Mouse (Mus musculus): Measurements from ENCODE around the gene Vps53. TPM values are rescaled to one million over a fixed set of nuclear protein-coding genes. Genes with fewer than 3 reads are reported as not detected.
A peak's percentile ranks its signal among the peaks of the same experiment; 100 is the strongest.

The Vps53 gene
- polyA plus RNA-seq, 1 experiment from 2014 or later, result 67.6 TPM

DNA sequence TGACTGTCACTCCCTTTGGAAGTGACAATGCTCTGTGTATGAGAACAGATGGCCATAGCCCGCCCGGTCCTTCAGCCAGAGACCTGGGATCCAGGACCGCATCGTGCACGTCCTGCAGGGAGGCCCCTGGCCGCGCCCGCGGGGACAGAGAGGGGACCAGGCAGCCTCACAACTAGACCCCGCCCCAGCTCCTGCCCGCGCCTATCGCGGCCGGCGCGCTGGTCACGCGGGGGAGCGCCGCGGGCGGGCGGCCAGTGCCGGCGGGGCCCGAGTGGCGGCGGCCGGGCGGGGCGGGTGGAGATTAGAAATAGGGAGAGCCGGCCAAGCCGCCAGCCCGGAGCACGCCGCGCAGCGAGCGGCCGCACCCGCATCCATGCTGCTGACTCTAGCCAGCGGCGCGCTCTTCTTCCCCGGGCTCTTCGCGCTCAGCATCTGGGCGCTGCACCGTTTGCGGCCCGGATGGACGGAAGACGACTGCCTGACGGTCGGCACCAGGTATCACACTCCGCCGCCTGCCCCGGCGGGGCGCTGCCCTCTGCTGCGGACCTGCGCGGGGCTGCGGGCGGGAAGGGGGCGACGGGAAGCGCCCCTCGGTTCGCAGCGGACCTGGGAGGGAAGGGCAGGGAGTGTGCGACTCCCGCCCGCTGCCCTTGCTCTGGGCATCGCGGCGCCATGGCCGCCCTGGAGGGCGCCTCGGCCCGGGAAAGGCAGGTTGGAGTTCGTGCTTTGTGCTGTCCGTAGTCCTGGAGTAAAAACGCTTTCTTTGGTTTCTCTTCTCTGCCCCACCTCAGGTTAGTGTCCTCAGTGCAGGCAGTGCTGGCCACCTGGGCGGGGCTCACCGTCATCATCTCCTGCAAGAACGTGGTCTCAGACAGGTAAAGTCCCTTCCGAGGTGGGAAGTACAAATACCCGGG is 22.6 kb upstream of the Vps53 start:
- peak overlapping the region; percentile 74 for H3K4me2 ChIP-seq (replicated peaks)
- under 1% methylated on average over 83 of the region's 90 CpGs for WGBS
- H3K4me3 ChIP-seq, result peak overlapping the region; percentile 71
- H3K9ac ChIP-seq (replicated peaks), result peak overlapping the region; percentile 84
- H3K4me1 ChIP-seq, result peaks cover 21% of the 10 kb centered on the region
- peaks cover 19% of the 10 kb centered on the region for H3K36me3 ChIP-seq
- no peaks in the 10 kb centered on the region for H3K9me3 ChIP-seq
- H3K27ac ChIP-seq (replicated peaks), result peak overlapping the region; percentile 68
- peak; percentile 99 for ATAC-seq (replicated peaks)
- no peaks in the 10 kb centered on the region for H3K27me3 ChIP-seq

GRCm38 (mm10) chr11:76196977-76197469 is 17.6 kb upstream of the Vps53 start:
- Histone ChIP-seq H3K4me3 (no peak overlapping the region), H3K4me1 (peaks cover 6% of the 10 kb centered on the region), H3K36me3 (no peaks in the 10 kb centered on the region), H3K27ac (replicated peaks) (no peak overlapping the region), H3K9me3 (no peaks in the 10 kb centered on the region), H3K9ac (replicated peaks) (no peak overlapping the region), H3K4me2 (replicated peaks) (no peak overlapping the region), H3K27me3 (no peaks in the 10 kb centered on the region)
- WGBS, result 50% methylated on average over 8 of the region's 8 CpGs
- ATAC-seq (replicated peaks), result no peak

GRCm38 (mm10) chr11:76196275-76196976 is 17.0 kb upstream of the Vps53 start:
- H3K4me2 ChIP-seq (replicated peaks), result no peak overlapping the region
- H3K4me1 ChIP-seq, result peaks cover 4% of the 10 kb centered on the region
- no peak overlapping the region for H3K27ac ChIP-seq (replicated peaks)
- H3K4me3 ChIP-seq, result no peak overlapping the region
- no peak overlapping the region for H3K9ac ChIP-seq (replicated peaks)
- no peaks in the 10 kb centered on the region for H3K9me3 ChIP-seq
- ATAC-seq (replicated peaks), result no peak
- H3K27me3 ChIP-seq, result no peaks in the 10 kb centered on the region
- WGBS, result 52% methylated on average over 8 of the region's 8 CpGs
- no peaks in the 10 kb centered on the region for H3K36me3 ChIP-seq

- no peak for ATAC-seq (replicated peaks)
- whole genome bisulfite sequencing, result 80% methylated on average over 6 of the region's 6 CpGs
- Histone ChIP-seq H3K9ac (replicated peaks) (no peak overlapping the region), H3K36me3 (no peaks in the 10 kb centered on the region), H3K4me1 (no peaks in the 10 kb centered on the region), H3K4me3 (no peak overlapping the region), H3K9me3 (no peaks in the 10 kb centered on the region), H3K4me2 (replicated peaks) (no peak overlapping the region), H3K27ac (replicated peaks) (no peak overlapping the region), H3K27me3 (no peaks in the 10 kb centered on the region)
Measured at GRCm38 (mm10) chr11:76186908-76187307, 7.5 kb upstream of the Vps53 start.

GRCm38 (mm10) chr11:76183745-76184144 is 4.3 kb upstream of the Vps53 start:
- Histone ChIP-seq H3K9ac (replicated peaks) (no peak overlapping the region), H3K27ac (replicated peaks) (no peak overlapping the region), H3K27me3 (no peaks in the 10 kb centered on the region), H3K4me2 (replicated peaks) (no peak overlapping the region), H3K9me3 (no peaks in the 10 kb centered on the region), H3K4me1 (peaks cover 6% of the 10 kb centered on the region), H3K4me3 (no peak overlapping the region), H3K36me3 (no peaks in the 10 kb centered on the region)
- WGBS, result 81% methylated on average over 4 of the region's 4 CpGs
- no peak for ATAC-seq (replicated peaks)

GRCm38 (mm10) chr11:76180146-76180540 is 696 bp upstream of the Vps53 start:
- Histone ChIP-seq H3K4me1 (peaks cover 15% of the 10 kb centered on the region), H3K36me3 (peaks cover 5% of the 10 kb centered on the region; the same call in 1 of the 2 replicates), H3K27me3 (no peaks in the 10 kb centered on the region), H3K27ac (replicated peaks) (peak overlapping the region; percentile 79; the same call in 1 of the 2 replicates), H3K9me3 (no peaks in the 10 kb centered on the region), H3K9ac (replicated peaks) (peak overlapping the region; percentile 89), H3K4me3 (peak overlapping the region; percentile 90), H3K4me2 (replicated peaks) (peak overlapping the region; percentile 79)
- WGBS, result 17% methylated on average over 7 of the region's 7 CpGs
- no peak for ATAC-seq (replicated peaks)

GRCm38 (mm10) chr11:76178726-76179494 is 537 bp downstream of the Vps53 start:
- peak overlapping the region; percentile 90 for H3K4me3 ChIP-seq
- H3K4me2 ChIP-seq (replicated peaks), result peak overlapping the region; percentile 79
- WGBS, result under 1% methylated on average over 28 of the region's 28 CpGs
- peak; percentile 77 for ATAC-seq (replicated peaks)
- peaks cover 13% of the 10 kb centered on the region; the same call in 1 of the 2 replicates for H3K36me3 ChIP-seq
- H3K4me1 ChIP-seq, result peaks cover 15% of the 10 kb centered on the region
- no peaks in the 10 kb centered on the region for H3K27me3 ChIP-seq
- H3K27ac ChIP-seq (replicated peaks), result peak overlapping the region; percentile 79
- peak overlapping the region; percentile 89 for H3K9ac ChIP-seq (replicated peaks)
- no peaks in the 10 kb centered on the region for H3K9me3 ChIP-seq

DNA sequence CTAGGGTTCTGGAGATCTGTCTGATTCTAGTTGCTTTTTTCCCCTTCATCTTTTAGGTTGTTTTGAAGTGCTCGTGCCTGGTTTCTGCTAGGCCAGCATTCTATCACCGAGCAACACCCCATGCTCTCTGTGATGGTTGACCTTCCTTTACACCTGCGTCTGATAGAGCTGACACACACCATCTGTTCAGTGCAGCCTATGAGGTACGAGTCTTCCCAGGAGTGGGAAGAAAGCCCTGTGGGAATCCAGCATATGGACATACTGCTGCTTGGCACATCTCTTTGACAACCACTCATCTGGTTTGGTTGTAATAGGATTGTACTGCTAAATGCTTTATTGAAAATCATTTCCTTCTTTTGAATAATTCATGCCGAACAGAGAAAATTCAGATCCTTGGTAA is 9.2 kb downstream of the Vps53 start:
- Histone ChIP-seq H3K27ac (replicated peaks) (peak overlapping the region; percentile 65), H3K36me3 (peaks cover 23% of the 10 kb centered on the region), H3K4me2 (replicated peaks) (no peak overlapping the region), H3K9me3 (no peaks in the 10 kb centered on the region), H3K27me3 (no peaks in the 10 kb centered on the region), H3K9ac (replicated peaks) (no peak overlapping the region), H3K4me1 (peaks cover 16% of the 10 kb centered on the region), H3K4me3 (no peak overlapping the region)
- 59% methylated on average over 5 of the region's 5 CpGs for WGBS
- ATAC-seq (replicated peaks), result peak; percentile 58; the same call in 1 of the 2 replicates

GRCm38 (mm10) chr11:76168976-76169375 is 10.5 kb downstream of the Vps53 start:
- WGBS, result 60% methylated on average over 3 of the region's 3 CpGs
- no peak overlapping the region for H3K4me3 ChIP-seq
- H3K27me3 ChIP-seq, result no peaks in the 10 kb centered on the region
- no peak overlapping the region for H3K27ac ChIP-seq (replicated peaks)
- H3K4me2 ChIP-seq (replicated peaks), result no peak overlapping the region
- no peak for ATAC-seq (replicated peaks)
- peaks cover 16% of the 10 kb centered on the region for H3K36me3 ChIP-seq
- H3K4me1 ChIP-seq, result peaks cover 16% of the 10 kb centered on the region
- H3K9me3 ChIP-seq, result no peaks in the 10 kb centered on the region
- H3K9ac ChIP-seq (replicated peaks), result no peak overlapping the region

GRCm38 (mm10) chr11:76167079-76167765 is 12.2 kb downstream of the Vps53 start:
- Histone ChIP-seq H3K36me3 (peaks cover 15% of the 10 kb centered on the region; the same call in 1 of the 2 replicates), H3K27me3 (no peaks in the 10 kb centered on the region), H3K27ac (replicated peaks) (no peak overlapping the region), H3K4me2 (replicated peaks) (no peak overlapping the region), H3K9me3 (no peaks in the 10 kb centered on the region), H3K9ac (replicated peaks) (no peak overlapping the region), H3K4me1 (peaks cover 16% of the 10 kb centered on the region), H3K4me3 (no peak overlapping the region)
- 32% methylated on average over 5 of the region's 5 CpGs for WGBS
- ATAC-seq (replicated peaks), result no peak

- Histone ChIP-seq H3K9me3 (no peaks in the 10 kb centered on the region), H3K4me2 (replicated peaks) (no peak overlapping the region), H3K27me3 (no peaks in the 10 kb centered on the region), H3K4me3 (no peak overlapping the region), H3K36me3 (peaks cover 16% of the 10 kb centered on the region; the same call in 1 of the 2 replicates), H3K27ac (replicated peaks) (no peak overlapping the region), H3K9ac (replicated peaks) (no peak overlapping the region), H3K4me1 (peaks cover 16% of the 10 kb centered on the region)
- 91% methylated on average over 4 of the region's 4 CpGs for WGBS
- no peak for ATAC-seq (replicated peaks)
Measured at GRCm38 (mm10) chr11:76166657-76167056, 12.8 kb downstream of the Vps53 start.

Measured in forebrain, embryonic 15.5 days (tissue).